ENCODE assay signal across 23 mouse cellular contexts in genomic region chr11:101050359-101050758, GRCm38 (mm10). TPM values are rescaled to one million over a fixed set of nuclear protein-coding genes. Genes with fewer than 3 reads are reported as not detected.
DNase-seq lines count a peak whose midpoint lies in the region; ATAC-seq and TF ChIP-seq lines count a peak whose summit lies in the region.
"Had no signal": no experiment of that assay in that cellular context is flagged by ENCODE, and none has a peak within 500 bp of the region (broad histone marks: within the 10 kb centered on the region; RNA-seq: fewer than 3 reads in every experiment).

No protein-coding gene starts in this region.

- no peak overlapping the region for H3K4me3 ChIP-seq in left cerebral cortex, adult 2 months
- H3K4me3 ChIP-seq: embryonic facial prominence, embryonic 13.5 days; forebrain, embryonic 15.5 days; heart, embryonic 12.5 days; hindbrain, embryonic 13.5 days; limb, embryonic 13.5 days; liver, embryonic 13.5 days; lung, embryonic 15.5 days had no signal

- H3K27ac ChIP-seq in left cerebral cortex, adult 2 months = peak overlapping the region; percentile 59
- H3K27ac ChIP-seq: embryonic facial prominence, embryonic 13.5 days; hindbrain, embryonic 13.5 days; kidney, postnatal 0 days; limb, embryonic 13.5 days; liver, embryonic 13.5 days; lung, embryonic 15.5 days had no signal

- intact Hi-C loops in left cerebral cortex, adult 2 months (cut with DNase I) = no loop called here
- intact Hi-C loops in left cerebral cortex, postnatal 14 days (cut with DNase I) = no loop called here

- TF ChIP-seq CTCF in left cerebral cortex, adult 2 months (IDR thresholded peaks at IDR 0.05) = no peak

- ATAC-seq in frontal cortex, adult (ENCODE audit: low TSS enrichment) = peak; percentile 50
- ATAC-seq: CD4-positive, CD25-positive, alpha-beta regulatory T cell, adult 4 months; forebrain, embryonic 15.5 days; Patski had no signal

- DNase-seq in frontal cortex, postnatal 10 days (ENCODE audit: low spot score in 2 of 2) = no peak
- DNase-seq in left cerebral cortex, adult 2 months (ENCODE audit: extremely low spot score in 1 of 2, low spot score in 2 of 2) = no peak
- DNase-seq in left cerebral cortex, postnatal 14 days (ENCODE audit: low spot score in 2 of 2) = no peak
- DNase-seq in cerebellum, adult 9-11 months = peak; percentile 85
- DNase-seq in layer of hippocampus, adult 9-11 months = peak; percentile 76
- DNase-seq in adrenal gland, adult 2 months = no peak
- DNase-seq in thymus, postnatal 10 days (ENCODE audit: low spot score in 2 of 2) = no peak
- DNase-seq: adrenal gland, postnatal 14 days; heart, postnatal 14 days; liver, embryonic 13.5 days; lung, postnatal 4 days had no signal

RNA-seq across cellular contexts. Expression of gene Naglu, which starts 19.5 kb away (rescaled TPM):
- total RNA-seq in left cerebral cortex, adult 2 months (2021) = 1 to 10 TPM; 8.3 TPM
- 10 to 100 TPM in 1 of 2 experiments, 1 to 10 TPM in 1; 7.3 to 11.9 TPM for total RNA-seq in left cerebral cortex, postnatal 14 days (2021)
- 10 to 100 TPM; 38.0 to 42.5 TPM for total RNA-seq in adrenal gland, adult 2 months (2021)
- polyA plus RNA-seq in adrenal gland, adult 2 months (2012; rRNA removed) = 102 and 120 TPM in 2 replicates

RNA-seq across cellular contexts. Expression of gene Hsd17b1, which starts 27.9 kb away (rescaled TPM):
- 1 to 10 TPM in 1 of 2 experiments, under 1 TPM in 1; 0.87 to 1.5 TPM for total RNA-seq in left cerebral cortex, adult 2 months (2021)
- total RNA-seq in left cerebral cortex, postnatal 14 days (2021) = 1 to 10 TPM in 1 of 2 experiments, under 1 TPM in 1; 0.42 to 1.1 TPM
- 1 to 10 TPM; 1.1 to 2.5 TPM for total RNA-seq in adrenal gland, adult 2 months (2021)
- 2.1 and 2.3 TPM in 2 replicates for polyA plus RNA-seq in adrenal gland, adult 2 months (2012; rRNA removed)
- polyA plus RNA-seq: heart, embryonic 12.5 days; intestine, embryonic 14.5 days; stomach, embryonic 14.5 days had no signal

RNA-seq across cellular contexts. Expression of gene Coasy, which starts 32.0 kb away (rescaled TPM):
- 10 to 100 TPM; 22.5 to 24.1 TPM for total RNA-seq in left cerebral cortex, adult 2 months (2021)
- total RNA-seq in left cerebral cortex, postnatal 14 days (2021) = 10 to 100 TPM; 31.1 to 32.0 TPM
- total RNA-seq in adrenal gland, adult 2 months (2021) = 10 to 100 TPM; 86.9 to 90.5 TPM
- polyA plus RNA-seq in adrenal gland, adult 2 months (2012; rRNA removed) = 178 and 187 TPM in 2 replicates

RNA-seq across cellular contexts. Expression of gene Mlx, which starts 36.7 kb away (rescaled TPM):
- total RNA-seq in left cerebral cortex, adult 2 months (2021) = 10 to 100 TPM; 41.1 to 44.7 TPM
- total RNA-seq in left cerebral cortex, postnatal 14 days (2021) = 10 to 100 TPM; 44.9 to 49.9 TPM
- total RNA-seq in adrenal gland, adult 2 months (2021) = 10 to 100 TPM; 57.8 to 72.3 TPM
- 36.3 and 42.4 TPM in 2 replicates for polyA plus RNA-seq in adrenal gland, adult 2 months (2012; rRNA removed)

RNA-seq across cellular contexts. Expression of gene Atp6v0a1, which starts 41.1 kb away (rescaled TPM):
- 100 to 1,000 TPM; 442 to 461 TPM for total RNA-seq in left cerebral cortex, adult 2 months (2021)
- total RNA-seq in left cerebral cortex, postnatal 14 days (2021) = 100 to 1,000 TPM; 489 to 499 TPM
- 100 to 1,000 TPM; 116 to 159 TPM for total RNA-seq in adrenal gland, adult 2 months (2021)
- polyA plus RNA-seq in adrenal gland, adult 2 months (2012; rRNA removed) = 77.9 and 98.0 TPM in 2 replicates

Comparison
In these comparisons a context has a peak if more than half of its experiments do, and no peak if none do; other contexts are left out.
1. DNase-seq: peak in cerebellum, adult 9-11 months (single experiment) and layer of hippocampus, adult 9-11 months (single experiment); none in frontal cortex, postnatal 10 days (0 of 2), left cerebral cortex, adult 2 months (0 of 2), left cerebral cortex, postnatal 14 days (0 of 2), adrenal gland, adult 2 months (single experiment) and thymus, postnatal 10 days (0 of 2).